Mouse (Mus musculus): ENCODE measurements around the gene Prep. TPM values are rescaled to one million over a fixed set of nuclear protein-coding genes. Genes with fewer than 3 reads are reported as not detected.
"Not testable (repeated sequence)": the region's sequence is repeated elsewhere in the genome, so short reads cannot be mapped to it uniquely, and the experiment has no call there.

Prep gene
- polyA plus RNA-seq, 1 experiment from 2014 or later, result 22.1 TPM

DNA sequence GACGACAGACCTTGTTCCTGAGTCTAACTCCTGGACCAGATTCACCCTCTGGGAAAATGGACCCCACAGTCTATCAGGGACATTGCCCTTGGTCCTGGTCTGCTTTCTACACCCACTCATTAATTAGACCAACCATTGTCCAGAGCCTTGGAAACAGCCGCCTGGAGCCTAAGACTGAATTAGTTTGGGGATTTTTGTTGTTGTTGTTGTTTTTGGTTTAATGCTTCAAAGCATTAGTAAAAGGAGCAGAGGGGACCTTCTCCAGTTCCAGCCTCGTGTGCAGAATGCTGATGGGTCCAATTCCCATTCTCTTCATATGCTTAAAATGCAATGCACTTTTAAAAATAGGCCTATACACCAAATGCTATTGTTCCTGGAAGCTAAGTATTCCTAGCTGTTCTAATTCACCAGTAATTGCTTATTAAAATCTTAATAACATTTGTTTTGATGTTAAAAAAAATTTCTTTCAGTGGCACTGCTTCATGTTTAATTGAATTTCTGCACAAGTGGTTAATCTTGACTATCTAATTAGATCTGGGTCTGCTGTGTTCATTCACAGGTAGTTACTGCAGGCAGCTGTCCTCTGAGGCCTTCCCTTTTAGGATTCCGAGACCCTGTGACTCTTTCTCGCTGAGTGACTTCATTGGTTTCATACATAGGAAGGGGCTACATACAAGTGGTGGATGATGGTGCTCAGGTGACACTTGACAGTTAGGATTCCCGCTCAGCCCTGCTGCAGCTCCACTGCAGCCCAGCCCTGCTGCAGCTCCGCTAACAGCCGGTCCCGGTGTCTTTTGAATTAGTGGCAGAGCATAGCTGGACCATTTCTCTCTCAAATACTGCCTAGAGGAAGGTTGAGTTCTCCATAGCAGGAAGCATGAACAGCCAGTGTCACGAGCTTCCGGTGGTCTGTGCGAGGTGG lies 85.0 kb downstream of the Prep start:
- Histone ChIP-seq H3K36me3 (ENCODE audit: control insufficient read depth, insufficient read depth, low read length) (peaks cover 29% of the 10 kb centered on the region), H3K4me1 (replicated peaks; ENCODE audit: control insufficient read depth, insufficient read depth, low read length) (no peaks in the 10 kb centered on the region), H3K9ac (ENCODE audit: low read depth, low read length) (no peak overlapping the region), H3K27me3 (replicated peaks; ENCODE audit: control insufficient read depth, insufficient read depth, low read length) (no peaks in the 10 kb centered on the region), H3K4me3 (ENCODE audit: low read depth, low read length) (no peak overlapping the region), H3K27ac (ENCODE audit: low read depth, low read length) (no peak overlapping the region), H3K9me3 (ENCODE audit: control insufficient read depth, low read length) (no peaks in the 10 kb centered on the region), H3K4me2 (no peak overlapping the region)
- ATAC-seq (replicated peaks; ENCODE audit: low FRiP score) (no peak), DNase-seq (ENCODE audit: low spot score) (no peak)
- 92% methylated on average over 12 of the region's 12 CpGs for WGBS

DNA sequence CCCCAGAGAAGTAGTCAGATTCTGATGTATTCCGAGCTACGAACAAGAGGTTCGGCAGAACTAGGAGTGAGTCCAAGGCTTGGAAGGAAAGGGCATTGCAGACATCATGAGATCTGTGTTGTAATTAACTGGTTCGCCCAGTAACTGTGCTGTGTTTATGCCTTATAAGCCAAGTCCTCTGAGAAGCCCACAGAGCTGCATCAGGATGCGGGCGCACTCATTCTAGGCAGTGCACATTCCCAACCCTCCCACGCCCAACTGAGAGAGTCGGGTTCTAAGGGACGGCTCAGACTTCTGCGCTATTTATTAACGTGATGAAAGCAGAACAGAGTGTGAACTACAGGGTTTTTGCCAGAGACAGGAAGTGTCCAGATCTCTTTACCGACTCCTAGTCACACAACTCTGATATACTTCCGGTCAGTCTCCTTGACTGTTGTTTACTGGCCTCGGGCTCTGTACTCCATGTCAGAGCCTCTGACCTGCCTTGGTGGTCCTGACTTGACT lies 87.6 kb downstream of the Prep start:
- Histone ChIP-seq H3K4me2 (no peak overlapping the region), H3K4me3 (ENCODE audit: low read depth, low read length) (no peak overlapping the region), H3K9ac (ENCODE audit: low read depth, low read length) (no peak overlapping the region), H3K27me3 (replicated peaks; ENCODE audit: control insufficient read depth, insufficient read depth, low read length) (no peaks in the 10 kb centered on the region), H3K36me3 (ENCODE audit: control insufficient read depth, insufficient read depth, low read length) (peaks cover 45% of the 10 kb centered on the region), H3K4me1 (replicated peaks; ENCODE audit: control insufficient read depth, insufficient read depth, low read length) (no peaks in the 10 kb centered on the region), H3K9me3 (ENCODE audit: control insufficient read depth, low read length) (no peaks in the 10 kb centered on the region), H3K27ac (ENCODE audit: low read depth, low read length) (no peak overlapping the region)
- 92% methylated on average over 14 of the region's 14 CpGs for WGBS
- no peak for DNase-seq (ENCODE audit: low spot score)
- no peak for ATAC-seq (replicated peaks; ENCODE audit: low FRiP score)

DNA sequence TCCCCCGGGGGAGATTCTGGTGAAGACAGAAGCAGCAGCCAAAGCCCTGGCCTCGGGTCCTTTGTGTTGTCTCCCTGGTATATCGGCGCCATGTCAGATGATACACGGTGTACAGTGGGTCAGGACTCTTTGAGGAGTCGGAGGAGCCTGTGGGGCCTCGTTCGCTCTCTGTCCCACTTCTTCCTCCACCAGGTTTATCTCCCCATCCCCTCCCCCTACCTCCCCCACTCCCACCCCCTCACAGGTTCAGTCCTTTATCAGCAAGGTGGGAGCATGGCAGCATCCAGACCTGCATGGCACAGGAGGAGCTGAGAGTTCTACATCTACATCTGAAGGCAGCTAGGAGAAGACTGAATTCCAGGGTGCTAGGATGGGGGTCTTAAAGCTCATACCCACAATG lies 98.8 kb downstream of the Prep start:
- Histone ChIP-seq H3K36me3 (ENCODE audit: control insufficient read depth, insufficient read depth, low read length) (no peaks in the 10 kb centered on the region), H3K9me3 (ENCODE audit: control insufficient read depth, low read length) (no peaks in the 10 kb centered on the region), H3K4me2 (no peak overlapping the region), H3K4me1 (replicated peaks; ENCODE audit: control insufficient read depth, insufficient read depth, low read length) (no peaks in the 10 kb centered on the region), H3K27me3 (replicated peaks; ENCODE audit: control insufficient read depth, insufficient read depth, low read length) (no peaks in the 10 kb centered on the region), H3K9ac (ENCODE audit: low read depth, low read length) (no peak overlapping the region), H3K27ac (ENCODE audit: low read depth, low read length) (no peak overlapping the region), H3K4me3 (ENCODE audit: low read depth, low read length) (no peak overlapping the region)
- no peak for ATAC-seq (replicated peaks; ENCODE audit: low FRiP score)
- no peak for DNase-seq (ENCODE audit: low spot score)
- 87% methylated on average over 8 of the region's 8 CpGs for WGBS

DNA sequence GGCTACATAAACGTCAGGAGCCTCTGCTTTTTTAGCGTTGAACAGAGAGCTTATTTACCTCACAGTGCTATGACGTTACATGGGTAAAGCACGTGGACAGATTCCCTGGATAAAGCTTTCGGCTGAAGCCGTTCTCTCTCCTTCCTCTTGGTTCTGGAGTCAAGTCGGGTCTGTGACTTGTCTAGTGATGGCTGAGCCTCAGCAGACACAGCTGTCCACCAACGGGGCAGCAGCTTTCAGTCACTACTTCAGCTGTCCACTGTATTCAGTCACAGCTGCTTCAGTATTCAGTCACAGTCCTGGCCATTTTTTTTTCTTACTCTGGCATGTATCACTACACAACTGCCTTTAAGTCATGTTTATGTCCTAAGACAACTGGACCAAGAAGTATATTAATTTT lies 106.9 kb downstream of the Prep start:
- no peak for DNase-seq (ENCODE audit: low spot score)
- 72% methylated on average over 8 of the region's 8 CpGs for WGBS
- H3K9me3 ChIP-seq (ENCODE audit: control insufficient read depth, low read length), result no peaks in the 10 kb centered on the region
- no peaks in the 10 kb centered on the region for H3K36me3 ChIP-seq (ENCODE audit: control insufficient read depth, insufficient read depth, low read length)
- H3K4me1 ChIP-seq (replicated peaks; ENCODE audit: control insufficient read depth, insufficient read depth, low read length), result no peaks in the 10 kb centered on the region
- H3K27ac ChIP-seq (ENCODE audit: low read depth, low read length), result no peak overlapping the region
- no peak overlapping the region for H3K9ac ChIP-seq (ENCODE audit: low read depth, low read length)
- H3K4me2 ChIP-seq, result no peak overlapping the region
- no peak overlapping the region for H3K4me3 ChIP-seq (ENCODE audit: low read depth, low read length)
- ATAC-seq (replicated peaks; ENCODE audit: low FRiP score), result no peak
- no peaks in the 10 kb centered on the region for H3K27me3 ChIP-seq (replicated peaks; ENCODE audit: control insufficient read depth, insufficient read depth, low read length)

DNA sequence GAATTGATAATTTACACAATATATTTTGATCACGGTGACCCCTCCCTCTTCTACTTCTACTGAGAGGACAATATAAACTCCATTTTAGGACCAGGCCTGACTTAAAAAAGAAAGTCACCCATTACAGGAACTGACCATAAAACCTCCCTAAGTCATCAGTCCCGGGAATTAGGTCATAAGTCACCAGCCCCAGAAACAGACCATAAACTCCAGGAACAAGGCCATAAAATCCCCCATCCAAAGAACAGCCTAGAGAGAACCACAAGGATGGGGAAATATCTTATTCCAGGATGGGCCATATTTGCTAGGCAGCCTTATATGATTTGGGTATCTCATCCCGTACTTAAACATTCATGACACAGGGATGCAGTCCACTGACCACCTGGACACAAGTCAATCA lies 107.3 kb downstream of the Prep start:
- no peak overlapping the region for H3K4me2 ChIP-seq
- ATAC-seq (replicated peaks; ENCODE audit: low FRiP score) (no peak), DNase-seq (ENCODE audit: low spot score) (no peak)
- no peaks in the 10 kb centered on the region for H3K4me1 ChIP-seq (replicated peaks; ENCODE audit: control insufficient read depth, insufficient read depth, low read length)
- no peak overlapping the region for H3K4me3 ChIP-seq (ENCODE audit: low read depth, low read length)
- H3K9ac ChIP-seq (ENCODE audit: low read depth, low read length), result no peak overlapping the region
- WGBS, result 81% methylated on average over 3 of the region's 3 CpGs
- H3K9me3 ChIP-seq (ENCODE audit: control insufficient read depth, low read length), result no peaks in the 10 kb centered on the region
- no peaks in the 10 kb centered on the region for H3K36me3 ChIP-seq (ENCODE audit: control insufficient read depth, insufficient read depth, low read length)
- no peak overlapping the region for H3K27ac ChIP-seq (ENCODE audit: low read depth, low read length)
- no peaks in the 10 kb centered on the region for H3K27me3 ChIP-seq (replicated peaks; ENCODE audit: control insufficient read depth, insufficient read depth, low read length)

DNA sequence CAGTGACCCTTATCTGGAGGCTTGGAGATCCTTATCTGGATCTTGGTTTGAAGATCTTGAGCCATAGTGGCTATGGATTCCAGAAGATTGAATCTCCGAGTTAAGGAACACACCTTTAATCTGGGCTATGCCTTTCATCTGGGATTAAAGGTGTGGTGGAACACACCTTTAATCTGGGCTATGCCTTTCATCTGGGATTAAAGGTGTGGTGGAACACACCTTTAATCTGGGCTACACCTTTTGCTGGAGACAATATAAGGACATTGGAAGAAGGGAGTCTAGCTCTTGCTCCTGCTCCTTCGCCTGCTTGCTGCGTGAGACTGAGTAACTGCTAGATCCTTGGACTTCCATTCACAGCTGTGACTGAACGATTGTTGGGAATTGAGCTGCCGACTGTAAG lies 110.8 kb downstream of the Prep start, which contains the start of gene Popdc3:
TSS of gene Popdc3 (plus strand) at position 301 of the 400 bp plus-strand sequence.
- H3K4me1 ChIP-seq (replicated peaks; ENCODE audit: control insufficient read depth, insufficient read depth, low read length); H3K9ac ChIP-seq (ENCODE audit: low read depth, low read length); H3K27ac ChIP-seq (ENCODE audit: low read depth, low read length); DNase-seq (ENCODE audit: low spot score); H3K4me2 ChIP-seq; H3K4me3 ChIP-seq (ENCODE audit: low read depth, low read length); ATAC-seq (replicated peaks; ENCODE audit: low FRiP score); H3K27me3 ChIP-seq (replicated peaks; ENCODE audit: control insufficient read depth, insufficient read depth, low read length); H3K9me3 ChIP-seq (ENCODE audit: control insufficient read depth, low read length); H3K36me3 ChIP-seq (ENCODE audit: control insufficient read depth, insufficient read depth, low read length): not testable (repeated sequence)
- WGBS, result 80% methylated on average over 1 of the region's 5 CpGs

DNA sequence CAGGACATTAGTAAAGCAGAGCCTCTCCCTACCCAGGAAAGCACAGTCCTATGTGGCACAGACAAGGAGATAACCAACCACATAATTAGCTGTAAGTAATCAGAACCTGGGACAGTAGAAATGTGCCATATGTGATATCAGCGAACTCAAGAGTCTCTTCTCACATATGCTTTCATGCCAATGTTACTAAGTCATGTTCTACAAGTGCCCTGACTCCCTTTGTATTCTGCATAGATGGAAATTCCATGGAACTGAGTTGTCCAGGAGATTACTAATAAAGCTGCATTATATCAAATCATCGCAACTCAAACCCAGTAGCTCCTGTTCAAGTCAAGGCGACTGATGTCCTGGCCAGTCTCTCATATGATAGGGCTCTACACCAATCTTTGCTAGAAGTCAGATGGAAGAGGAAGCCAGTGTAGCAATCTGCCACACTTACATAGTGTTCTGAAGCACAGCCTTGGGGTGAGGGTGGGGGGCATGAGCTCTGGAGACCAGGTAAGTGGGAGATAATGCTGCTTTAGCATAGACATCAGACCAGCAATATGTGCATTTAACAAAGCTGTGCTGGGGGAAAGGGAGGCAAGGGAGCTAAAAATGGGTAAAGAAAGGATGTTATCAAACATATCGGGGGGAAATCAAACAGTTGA lies 113.8 kb downstream of the Prep start:
- Histone ChIP-seq H3K27me3 (replicated peaks; ENCODE audit: control insufficient read depth, insufficient read depth, low read length) (no peaks in the 10 kb centered on the region), H3K4me2 (no peak overlapping the region)
- no peak for DNase-seq (ENCODE audit: low spot score)

DNA sequence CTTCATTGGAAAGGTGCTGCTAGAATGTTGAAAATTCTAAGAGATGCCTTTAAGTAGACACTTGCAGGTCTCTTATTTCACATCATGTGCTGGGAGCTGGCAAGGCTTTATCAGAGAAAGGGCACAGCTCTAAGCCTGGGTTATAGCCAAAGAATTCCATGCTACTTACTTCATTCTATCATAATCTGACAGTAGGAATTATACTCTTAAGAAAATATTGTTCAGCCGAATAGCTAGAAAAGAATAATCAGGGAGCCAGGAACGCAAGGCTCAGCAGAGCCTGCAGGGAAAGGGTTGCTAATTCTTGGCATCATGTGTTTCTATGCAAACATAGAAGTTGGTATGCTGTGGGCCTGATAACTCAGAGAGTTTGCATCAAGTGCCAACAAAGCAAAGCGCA lies 114.3 kb downstream of the Prep start:
- no peak for DNase-seq (ENCODE audit: low spot score)
- ATAC-seq (replicated peaks; ENCODE audit: low FRiP score), result no peak
- no peak overlapping the region for H3K4me3 ChIP-seq (ENCODE audit: low read depth, low read length)
- H3K9ac ChIP-seq (ENCODE audit: low read depth, low read length), result no peak overlapping the region
- H3K27ac ChIP-seq (ENCODE audit: low read depth, low read length), result no peak overlapping the region
- H3K9me3 ChIP-seq (ENCODE audit: control insufficient read depth, low read length), result no peaks in the 10 kb centered on the region
- no peaks in the 10 kb centered on the region for H3K27me3 ChIP-seq (replicated peaks; ENCODE audit: control insufficient read depth, insufficient read depth, low read length)
- H3K4me2 ChIP-seq, result no peak overlapping the region
- 83% methylated on average over 3 of the region's 3 CpGs for WGBS
- no peaks in the 10 kb centered on the region for H3K4me1 ChIP-seq (replicated peaks; ENCODE audit: control insufficient read depth, insufficient read depth, low read length)
- no peaks in the 10 kb centered on the region for H3K36me3 ChIP-seq (ENCODE audit: control insufficient read depth, insufficient read depth, low read length)

More for the DNA sequence above, 113.8 kb downstream of the Prep start:
- H3K4me1 ChIP-seq (replicated peaks; ENCODE audit: control insufficient read depth, insufficient read depth, low read length), result no peaks in the 10 kb centered on the region
- no peaks in the 10 kb centered on the region for H3K9me3 ChIP-seq (ENCODE audit: control insufficient read depth, low read length)
- no peak for ATAC-seq (replicated peaks; ENCODE audit: low FRiP score)
- 87% methylated on average over 4 of the region's 4 CpGs for WGBS
- H3K36me3 ChIP-seq (ENCODE audit: control insufficient read depth, insufficient read depth, low read length), result no peaks in the 10 kb centered on the region
- H3K4me3 ChIP-seq (ENCODE audit: low read depth, low read length), result no peak overlapping the region
- H3K9ac ChIP-seq (ENCODE audit: low read depth, low read length), result no peak overlapping the region
- H3K27ac ChIP-seq (ENCODE audit: low read depth, low read length), result no peak overlapping the region
